Mouse (Mus musculus): ENCODE data around the gene Myom1. TPM values are rescaled to one million over a fixed set of nuclear protein-coding genes. Genes with fewer than 3 reads are reported as not detected.

Myom1 gene
- polyA plus RNA-seq, 1 experiment = 111 TPM

- 83% methylated on average over 6 of the region's 6 CpGs for WGBS
- H3K27ac ChIP-seq (ENCODE audit: control insufficient read depth, insufficient read depth, low read depth, low read length, poor library complexity) = no peak overlapping the region
- no peaks in the 10 kb centered on the region for H3K4me1 ChIP-seq (ENCODE audit: control insufficient read depth, insufficient read depth, low read length)
- TF ChIP-seq POLR2A (IDR thresholded peaks at IDR 0.05; ENCODE audit: borderline replicate concordance, control insufficient read depth, low read depth, low read length) (no peak), CTCF (IDR thresholded peaks at IDR 0.05; ENCODE audit: control insufficient read depth, insufficient read depth, low read length) (no peak)
- H3K4me3 ChIP-seq (replicated peaks; ENCODE audit: control insufficient read depth, low read depth, low read length) = no peak overlapping the region
Observed at GRCm38 (mm10) chr17:71110753-71111265, 108.4 kb downstream of the Myom1 start.

DNA sequence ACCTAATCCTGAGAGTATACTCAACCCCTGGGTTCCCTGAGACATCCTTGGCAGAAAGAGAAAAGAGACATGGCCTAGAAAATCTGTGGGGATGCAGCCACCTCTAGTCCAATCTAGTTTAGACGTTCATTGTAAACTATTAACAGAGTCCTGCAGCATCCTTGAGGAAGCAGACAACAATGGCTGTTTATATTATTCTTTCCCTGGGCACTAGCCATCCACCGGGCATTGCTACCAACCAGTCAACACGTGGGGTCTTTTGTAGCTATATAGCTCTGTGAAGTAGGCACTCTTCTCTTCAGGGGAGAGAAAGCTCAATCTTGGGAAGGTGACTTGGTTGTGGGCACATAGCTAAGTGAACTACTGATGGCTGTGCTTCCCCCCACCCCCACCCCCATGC is 110.3 kb downstream of the Myom1 start:
- no peaks in the 10 kb centered on the region for H3K4me1 ChIP-seq (ENCODE audit: control insufficient read depth, insufficient read depth, low read length)
- no peak overlapping the region for H3K27ac ChIP-seq (ENCODE audit: control insufficient read depth, insufficient read depth, low read depth, low read length, poor library complexity)
- H3K4me3 ChIP-seq (replicated peaks; ENCODE audit: control insufficient read depth, low read depth, low read length) = no peak overlapping the region
- TF ChIP-seq CTCF (IDR thresholded peaks at IDR 0.05; ENCODE audit: control insufficient read depth, insufficient read depth, low read length) (no peak), POLR2A (IDR thresholded peaks at IDR 0.05; ENCODE audit: borderline replicate concordance, control insufficient read depth, low read depth, low read length) (no peak)
- 88% methylated on average over 3 of the region's 3 CpGs for WGBS

- no peak overlapping the region for H3K27ac ChIP-seq (ENCODE audit: control insufficient read depth, insufficient read depth, low read depth, low read length, poor library complexity)
- 78% methylated on average over 4 of the region's 4 CpGs for WGBS
- H3K4me3 ChIP-seq (replicated peaks; ENCODE audit: control insufficient read depth, low read depth, low read length) = no peak overlapping the region
- TF ChIP-seq CTCF (IDR thresholded peaks at IDR 0.05; ENCODE audit: control insufficient read depth, insufficient read depth, low read length) = no peak
- TF ChIP-seq POLR2A (IDR thresholded peaks at IDR 0.05; ENCODE audit: borderline replicate concordance, control insufficient read depth, low read depth, low read length) = no peak
- peaks cover 2% of the 10 kb centered on the region; the same call in 1 of the 2 replicates for H3K4me1 ChIP-seq (ENCODE audit: control insufficient read depth, insufficient read depth, low read length)
Observed at GRCm38 (mm10) chr17:71114282-71114681, 111.8 kb downstream of the Myom1 start.

DNA sequence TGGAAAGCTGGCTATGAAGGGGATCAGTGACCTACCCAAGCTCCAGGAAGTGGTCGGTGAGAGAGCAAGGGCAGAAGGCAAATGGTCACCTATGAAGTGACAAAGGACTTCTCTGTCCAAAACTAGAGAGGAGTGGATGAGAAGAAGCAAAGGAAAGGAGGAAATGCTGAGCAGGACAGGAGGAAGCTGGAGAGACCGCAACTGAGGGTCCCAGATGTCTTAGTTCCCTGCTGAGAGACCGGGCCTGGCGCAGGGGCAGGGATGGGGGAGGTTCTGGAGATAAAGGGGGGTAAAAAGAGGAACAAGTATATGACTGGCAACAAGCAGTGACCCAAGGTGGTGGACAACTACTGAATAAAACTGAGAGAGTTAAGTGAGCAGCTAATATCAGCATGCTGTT is 115.5 kb downstream of the Myom1 start:
- H3K27ac ChIP-seq (ENCODE audit: control insufficient read depth, insufficient read depth, low read depth, low read length, poor library complexity) = no peak overlapping the region
- TF ChIP-seq CTCF (IDR thresholded peaks at IDR 0.05; ENCODE audit: control insufficient read depth, insufficient read depth, low read length) (no peak), POLR2A (IDR thresholded peaks at IDR 0.05; ENCODE audit: borderline replicate concordance, control insufficient read depth, low read depth, low read length) (no peak)
- WGBS = 8% methylated on average over 4 of the region's 4 CpGs
- H3K4me1 ChIP-seq (ENCODE audit: control insufficient read depth, insufficient read depth, low read length) = peaks cover 2% of the 10 kb centered on the region; the same call in 1 of the 2 replicates
- no peak overlapping the region for H3K4me3 ChIP-seq (replicated peaks; ENCODE audit: control insufficient read depth, low read depth, low read length)

GRCm38 (mm10) chr17:71118607-71119006 is 116.2 kb downstream of the Myom1 start:
- peaks cover 2% of the 10 kb centered on the region; the same call in 1 of the 2 replicates for H3K4me1 ChIP-seq (ENCODE audit: control insufficient read depth, insufficient read depth, low read length)
- 22% methylated on average over 4 of the region's 4 CpGs for WGBS
- H3K27ac ChIP-seq (ENCODE audit: control insufficient read depth, insufficient read depth, low read depth, low read length, poor library complexity) = no peak overlapping the region
- no peak overlapping the region for H3K4me3 ChIP-seq (replicated peaks; ENCODE audit: control insufficient read depth, low read depth, low read length)
- TF ChIP-seq POLR2A (IDR thresholded peaks at IDR 0.05; ENCODE audit: borderline replicate concordance, control insufficient read depth, low read depth, low read length) = no peak
- TF ChIP-seq CTCF (IDR thresholded peaks at IDR 0.05; ENCODE audit: control insufficient read depth, insufficient read depth, low read length) = no peak

- WGBS = 50% methylated on average over 5 of the region's 6 CpGs
- Histone ChIP-seq H3K4me3 (replicated peaks; ENCODE audit: control insufficient read depth, low read depth, low read length) (no peak overlapping the region), H3K4me1 (ENCODE audit: control insufficient read depth, insufficient read depth, low read length) (peaks cover 2% of the 10 kb centered on the region; the same call in 1 of the 2 replicates)
Observed at GRCm38 (mm10) chr17:71120626-71121025, 118.2 kb downstream of the Myom1 start.

DNA sequence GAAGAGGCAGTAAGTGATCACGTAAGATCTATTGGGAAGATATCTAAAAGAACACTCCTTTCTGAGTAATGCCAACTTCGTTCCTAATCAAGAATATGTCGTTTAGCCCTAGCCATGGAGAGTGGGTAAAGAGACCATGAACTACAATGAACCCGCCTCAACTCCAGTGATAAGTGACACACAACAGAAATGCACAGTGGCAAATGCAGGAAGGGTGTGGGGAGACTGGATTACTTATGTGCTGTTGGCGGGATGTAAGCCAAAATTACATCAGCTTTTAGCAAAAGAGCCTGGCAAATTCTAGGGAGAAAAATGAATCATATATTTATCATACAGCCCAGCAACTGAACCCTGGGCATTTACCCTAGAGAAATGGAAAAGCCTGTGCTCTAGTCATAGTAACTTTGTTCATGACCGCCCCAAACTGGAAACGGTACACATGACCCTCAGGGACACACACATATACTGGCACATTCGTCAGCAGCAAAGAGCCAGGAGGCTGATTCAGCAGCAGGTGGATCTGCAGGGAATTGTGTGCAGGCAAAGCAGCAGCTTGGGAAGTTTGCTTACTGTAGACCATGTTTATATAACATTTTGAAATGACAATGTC is 121.7 kb downstream of the Myom1 start:
- H3K4me1 ChIP-seq (ENCODE audit: control insufficient read depth, insufficient read depth, low read length) = no peaks in the 10 kb centered on the region; the same call in 1 of the 2 replicates
- no peak overlapping the region for H3K4me3 ChIP-seq (replicated peaks; ENCODE audit: control insufficient read depth, low read depth, low read length)
- WGBS = 66% methylated on average over 8 of the region's 8 CpGs
- H3K27ac ChIP-seq (ENCODE audit: control insufficient read depth, insufficient read depth, low read depth, low read length, poor library complexity) = no peak overlapping the region
- no peak for TF ChIP-seq CTCF (IDR thresholded peaks at IDR 0.05; ENCODE audit: control insufficient read depth, insufficient read depth, low read length)
- TF ChIP-seq POLR2A (IDR thresholded peaks at IDR 0.05; ENCODE audit: borderline replicate concordance, control insufficient read depth, low read depth, low read length) = no peak

More at GRCm38 (mm10) chr17:71120626-71121025, 118.2 kb downstream of the Myom1 start:
- H3K27ac ChIP-seq (ENCODE audit: control insufficient read depth, insufficient read depth, low read depth, low read length, poor library complexity) = no peak overlapping the region
- TF ChIP-seq POLR2A (IDR thresholded peaks at IDR 0.05; ENCODE audit: borderline replicate concordance, control insufficient read depth, low read depth, low read length) = no peak
- TF ChIP-seq CTCF (IDR thresholded peaks at IDR 0.05; ENCODE audit: control insufficient read depth, insufficient read depth, low read length) = no peak

GRCm38 (mm10) chr17:71124674-71125073 is 122.2 kb downstream of the Myom1 start:
- Histone ChIP-seq H3K4me3 (replicated peaks; ENCODE audit: control insufficient read depth, low read depth, low read length) (no peak overlapping the region), H3K4me1 (ENCODE audit: control insufficient read depth, insufficient read depth, low read length) (no peaks in the 10 kb centered on the region; the same call in 1 of the 2 replicates), H3K27ac (ENCODE audit: control insufficient read depth, insufficient read depth, low read depth, low read length, poor library complexity) (no peak overlapping the region)
- 80% methylated on average over 1 of the region's 1 CpGs for WGBS
- TF ChIP-seq CTCF (IDR thresholded peaks at IDR 0.05; ENCODE audit: control insufficient read depth, insufficient read depth, low read length) = no peak
- no peak for TF ChIP-seq POLR2A (IDR thresholded peaks at IDR 0.05; ENCODE audit: borderline replicate concordance, control insufficient read depth, low read depth, low read length)
